Mouse (Mus musculus): Measurements from ENCODE around the gene Hdac11. TPM values are rescaled to one million over a fixed set of nuclear protein-coding genes. Genes with fewer than 3 reads are reported as not detected.
"Not testable (repeated sequence)": the region's sequence is repeated elsewhere in the genome, so short reads cannot be mapped to it uniquely, and the experiment has no call there.

Gene Hdac11
- total RNA-seq, 2 experiments from 2014 or later, result 6.4 to 6.9 TPM

GRCm38 (mm10) chr6:91189971-91190370 lies 33.5 kb downstream of the Hdac11 start:
- no peak for DNase-seq
- intact Hi-C loops (cut with DNase I; ENCODE audit: low total_unique reads), result loop anchor here (5.0 kb wide), 1 partner anchor 37 kb away; no protein-coding TSS in a partner anchor

GRCm38 (mm10) chr6:91191465-91191864 lies 35.0 kb downstream of the Hdac11 start:
- intact Hi-C loops (cut with DNase I; ENCODE audit: low total_unique reads), result no loop called here
- DNase-seq, result no peak

GRCm38 (mm10) chr6:91192421-91192820 lies 36.0 kb downstream of the Hdac11 start:
- intact Hi-C loops (cut with DNase I; ENCODE audit: low total_unique reads), result no loop called here
- DNase-seq, result no peak

GRCm38 (mm10) chr6:91192851-91193545 lies 36.5 kb downstream of the Hdac11 start:
- DNase-seq, result no peak
- intact Hi-C loops (cut with DNase I; ENCODE audit: low total_unique reads), result no loop called here

GRCm38 (mm10) chr6:91198456-91198855 lies 42.0 kb downstream of the Hdac11 start:
- intact Hi-C loops (cut with DNase I; ENCODE audit: low total_unique reads), result no loop called here
- no peak for DNase-seq

- intact Hi-C loops (cut with DNase I; ENCODE audit: low total_unique reads), result no loop called here
- no peak for DNase-seq
Observed at GRCm38 (mm10) chr6:91200429-91201188, 44.1 kb downstream of the Hdac11 start.

GRCm38 (mm10) chr6:91201881-91202341 lies 45.4 kb downstream of the Hdac11 start:
- peak; percentile 74 for DNase-seq
- intact Hi-C loops (cut with DNase I; ENCODE audit: low total_unique reads), result no loop called here

- no peak for DNase-seq
- intact Hi-C loops (cut with DNase I; ENCODE audit: low total_unique reads), result no loop called here
Observed at GRCm38 (mm10) chr6:91202571-91202970, 46.1 kb downstream of the Hdac11 start.

- DNase-seq, result no peak
- intact Hi-C loops (cut with DNase I; ENCODE audit: low total_unique reads), result no loop called here
Observed at GRCm38 (mm10) chr6:91205346-91205745, 48.9 kb downstream of the Hdac11 start.

- DNase-seq, result no peak
- intact Hi-C loops (cut with DNase I; ENCODE audit: low total_unique reads), result no loop called here
Observed at GRCm38 (mm10) chr6:91205791-91206190, 49.3 kb downstream of the Hdac11 start.

GRCm38 (mm10) chr6:91207491-91207890 lies 51.0 kb downstream of the Hdac11 start:
- intact Hi-C loops (cut with DNase I; ENCODE audit: low total_unique reads), result no loop called here
- DNase-seq, result no peak

GRCm38 (mm10) chr6:91209780-91210179 lies 53.3 kb downstream of the Hdac11 start:
- intact Hi-C loops (cut with DNase I; ENCODE audit: low total_unique reads), result no loop called here
- no peak for DNase-seq

GRCm38 (mm10) chr6:91210852-91211251 lies 54.4 kb downstream of the Hdac11 start:
- no peak for DNase-seq
- intact Hi-C loops (cut with DNase I; ENCODE audit: low total_unique reads), result no loop called here

- intact Hi-C loops (cut with DNase I; ENCODE audit: low total_unique reads); DNase-seq: not testable (repeated sequence)
Observed at GRCm38 (mm10) chr6:91212155-91212554, 55.7 kb downstream of the Hdac11 start, which contains the start of gene Fbln2. Fbln2 (plus strand) TSS chr6:91212455.

- peak; percentile 84 for DNase-seq
- intact Hi-C loops (cut with DNase I; ENCODE audit: low total_unique reads), result no loop called here
Observed at GRCm38 (mm10) chr6:91212571-91212970, 56.1 kb downstream of the Hdac11 start.

- intact Hi-C loops (cut with DNase I; ENCODE audit: low total_unique reads), result no loop called here
- no peak for DNase-seq
Observed at GRCm38 (mm10) chr6:91213287-91214218, 57.1 kb downstream of the Hdac11 start.

GRCm38 (mm10) chr6:91215454-91215853 lies 59.0 kb downstream of the Hdac11 start:
- no peak for DNase-seq
- intact Hi-C loops (cut with DNase I; ENCODE audit: low total_unique reads), result no loop called here

GRCm38 (mm10) chr6:91218445-91218844 lies 62.0 kb downstream of the Hdac11 start:
- intact Hi-C loops (cut with DNase I; ENCODE audit: low total_unique reads), result no loop called here

GRCm38 (mm10) chr6:91218871-91219270 lies 62.4 kb downstream of the Hdac11 start:
- DNase-seq, result no peak
- intact Hi-C loops (cut with DNase I; ENCODE audit: low total_unique reads), result no loop called here

More at GRCm38 (mm10) chr6:91218445-91218844, 62.0 kb downstream of the Hdac11 start:
- DNase-seq, result no peak

GRCm38 (mm10) chr6:91220062-91220461 lies 63.6 kb downstream of the Hdac11 start:
- intact Hi-C loops (cut with DNase I; ENCODE audit: low total_unique reads), result no loop called here
- no peak for DNase-seq
